Mouse (Mus musculus): ENCODE results near the gene Cdca7. TPM values are rescaled to one million over a fixed set of nuclear protein-coding genes. Genes with fewer than 3 reads are reported as not detected.

The Cdca7 gene
- total RNA-seq, 2 experiments from 2014 or later = 22.9 to 25.7 TPM

GRCm38 (mm10) chr2:72479818-72480217 lies 3.9 kb downstream of the Cdca7 start:
- DNase-seq (ENCODE audit: low spot score in 2 of 2) = no peak

- DNase-seq (ENCODE audit: low spot score in 2 of 2) = no peak
Observed at GRCm38 (mm10) chr2:72491650-72492049, 15.7 kb downstream of the Cdca7 start.

DNA sequence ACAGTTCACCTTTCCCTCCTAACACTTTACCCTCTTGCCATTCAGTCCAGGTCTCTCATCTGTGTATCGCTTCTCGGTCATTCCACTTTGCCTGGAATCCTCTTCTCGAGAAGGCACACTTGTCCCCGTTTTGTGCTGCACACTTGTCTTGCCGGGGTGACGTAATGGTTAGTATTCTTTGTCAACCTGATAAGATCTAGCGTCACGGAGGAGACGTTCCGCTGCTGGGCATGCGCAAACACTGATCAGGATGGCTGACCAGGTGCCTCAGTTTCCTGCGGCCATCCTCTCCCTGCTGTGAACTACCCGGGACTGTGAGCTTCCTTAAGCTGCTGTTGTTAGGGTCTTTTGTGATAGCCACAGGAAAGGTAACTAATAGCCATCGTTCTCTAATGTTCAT lies 17.1 kb downstream of the Cdca7 start:
- no peak for DNase-seq (ENCODE audit: low spot score in 2 of 2)

- DNase-seq (ENCODE audit: low spot score in 2 of 2) = no peak
Observed at GRCm38 (mm10) chr2:72499074-72499721, 23.2 kb downstream of the Cdca7 start.

DNA sequence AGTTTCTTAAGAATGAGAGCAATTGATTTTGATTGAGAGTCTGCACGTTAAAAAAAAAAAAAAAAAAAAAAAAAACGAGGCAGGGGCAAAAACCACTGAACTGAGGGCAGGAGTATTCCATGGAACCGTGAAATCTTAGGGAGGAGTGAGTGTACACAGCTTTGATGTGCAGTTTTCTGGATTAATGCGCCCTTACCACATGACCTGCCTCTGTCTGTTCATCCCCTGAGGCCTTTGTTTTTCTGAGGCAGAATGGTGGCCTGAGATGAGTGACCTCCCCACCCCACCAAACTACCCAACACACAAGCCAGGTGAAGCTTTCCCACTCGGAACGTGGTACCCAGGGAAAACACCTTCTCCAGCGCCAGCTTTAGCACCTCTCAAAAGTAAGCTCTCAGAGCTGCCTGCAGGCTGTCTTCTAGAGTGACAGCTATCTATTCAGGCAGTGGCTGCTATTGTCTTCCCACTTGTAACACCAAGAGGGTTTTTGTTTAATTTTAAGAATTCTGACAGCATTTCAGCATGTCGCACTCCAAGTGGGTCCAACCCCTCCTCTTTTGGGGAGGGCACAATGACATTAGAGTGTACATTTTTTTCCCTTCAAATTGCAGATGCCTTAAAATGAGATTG lies 23.9 kb downstream of the Cdca7 start:
- no peak for DNase-seq (ENCODE audit: low spot score in 2 of 2)

DNA sequence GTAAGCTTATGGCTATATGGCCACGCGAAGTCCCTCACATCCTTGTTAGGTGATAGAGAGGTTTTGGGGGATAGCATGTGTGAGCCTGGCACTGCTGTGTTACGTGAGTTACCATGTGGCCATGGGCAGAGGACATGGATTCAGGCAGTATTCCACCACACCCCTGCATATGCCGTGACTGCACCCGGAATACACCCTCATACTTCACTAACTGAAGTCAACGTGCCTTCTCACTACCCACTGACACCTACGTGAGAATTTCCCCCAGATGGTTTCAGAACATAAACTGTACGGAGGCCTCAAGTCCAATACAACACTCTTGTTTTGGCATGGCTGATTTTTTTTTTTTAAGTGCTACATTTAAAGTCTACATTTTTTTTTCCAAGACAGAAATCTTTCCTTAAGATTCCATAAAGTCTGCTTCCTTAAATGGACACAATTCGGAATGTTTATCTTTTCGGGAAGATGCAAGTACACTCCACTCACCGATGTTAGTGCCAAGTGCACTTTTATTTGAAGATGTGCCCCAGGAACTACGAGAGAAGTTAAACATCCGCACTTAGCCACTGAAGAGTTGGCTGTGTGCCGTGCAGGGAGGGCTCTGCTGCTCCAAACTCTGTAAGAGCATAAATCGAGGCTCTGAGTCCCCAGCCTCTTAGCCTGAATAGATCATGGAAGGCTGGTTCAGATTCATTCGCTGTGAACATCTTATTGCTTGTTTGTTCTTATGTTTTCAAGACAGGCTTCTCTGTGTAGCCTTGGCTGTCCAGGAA lies 26.3 kb downstream of the Cdca7 start:
- DNase-seq (ENCODE audit: low spot score in 2 of 2) = no peak

DNA sequence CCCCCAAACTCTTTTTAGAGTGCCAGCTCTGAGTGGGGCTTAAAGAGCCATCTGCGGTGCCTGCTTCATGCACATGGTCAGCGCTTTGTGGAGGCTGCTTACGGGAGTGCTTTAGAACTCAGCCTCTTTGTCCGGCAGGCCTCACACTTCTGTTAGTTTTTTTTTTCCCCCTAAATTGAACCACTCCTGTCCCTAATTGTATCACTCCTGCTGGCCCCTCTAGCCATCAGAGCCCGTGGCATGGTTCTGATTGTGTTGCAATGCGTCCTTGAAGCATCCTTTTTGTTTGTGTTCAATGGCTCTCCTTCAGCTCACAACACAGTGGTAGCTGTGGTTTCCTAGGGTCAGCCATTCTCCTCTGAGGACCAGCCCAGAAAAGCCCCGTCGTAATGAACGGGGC lies 27.7 kb downstream of the Cdca7 start:
- no peak for DNase-seq (ENCODE audit: low spot score in 2 of 2)

DNA sequence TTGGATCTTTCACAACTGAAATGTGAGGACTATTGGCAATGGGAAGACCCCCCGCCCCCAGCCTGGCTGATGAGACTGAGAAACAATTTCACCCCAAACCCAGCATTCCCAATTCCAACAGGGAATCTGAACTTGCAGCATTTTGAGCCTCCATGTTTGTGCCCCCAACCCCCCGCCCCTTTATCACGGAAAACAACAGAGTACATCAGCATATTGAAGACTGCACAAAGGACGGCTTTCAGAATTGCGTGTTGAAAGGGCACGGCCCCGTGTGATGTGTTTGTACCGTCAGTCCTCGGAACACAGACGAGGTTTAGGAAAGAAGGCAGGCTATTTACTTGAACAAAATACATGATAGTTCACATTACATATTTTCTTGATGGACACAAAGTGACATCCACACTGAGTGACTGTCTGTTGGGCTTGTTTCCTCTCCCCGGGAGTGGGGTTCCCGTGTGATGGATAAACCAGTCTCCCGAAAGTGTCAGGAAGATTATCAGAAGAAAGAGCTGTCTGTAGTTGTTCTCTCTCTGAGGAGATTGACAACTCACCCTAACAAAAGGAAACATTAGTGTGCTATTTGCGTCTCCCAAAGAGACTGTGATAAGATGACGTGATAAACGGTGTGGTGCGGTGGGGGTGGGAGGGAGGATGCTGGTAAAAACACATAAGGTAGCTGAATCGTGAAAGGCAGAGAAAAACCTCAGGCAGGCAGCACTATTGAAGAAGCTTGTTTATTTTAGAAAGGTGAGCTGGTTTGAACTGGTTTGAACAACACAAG lies 32.1 kb downstream of the Cdca7 start:
- no peak for DNase-seq (ENCODE audit: low spot score in 2 of 2)

DNA sequence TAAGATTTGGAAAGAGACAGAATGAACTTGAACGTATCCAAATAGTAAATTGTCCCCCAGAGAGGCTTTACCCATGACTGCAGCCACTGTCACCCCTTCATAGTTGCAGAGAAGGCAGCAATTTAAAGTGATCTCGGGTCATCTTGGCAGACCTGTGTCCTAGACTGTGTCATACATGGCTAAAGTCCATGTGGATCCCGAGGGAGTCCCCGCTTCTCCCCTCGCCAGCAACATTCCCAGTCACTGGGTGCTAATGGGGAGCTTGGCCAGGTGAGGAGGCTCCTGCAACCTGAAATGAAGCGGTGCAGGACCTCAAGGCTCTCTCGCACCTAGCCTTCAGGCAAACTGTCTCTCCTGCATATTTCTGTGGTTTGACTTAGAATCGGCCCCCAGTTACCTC lies 32.9 kb downstream of the Cdca7 start:
- no peak for DNase-seq (ENCODE audit: low spot score in 2 of 2)

- DNase-seq (ENCODE audit: low spot score in 2 of 2) = no peak
Observed at GRCm38 (mm10) chr2:72515526-72515925, 39.6 kb downstream of the Cdca7 start.

DNA sequence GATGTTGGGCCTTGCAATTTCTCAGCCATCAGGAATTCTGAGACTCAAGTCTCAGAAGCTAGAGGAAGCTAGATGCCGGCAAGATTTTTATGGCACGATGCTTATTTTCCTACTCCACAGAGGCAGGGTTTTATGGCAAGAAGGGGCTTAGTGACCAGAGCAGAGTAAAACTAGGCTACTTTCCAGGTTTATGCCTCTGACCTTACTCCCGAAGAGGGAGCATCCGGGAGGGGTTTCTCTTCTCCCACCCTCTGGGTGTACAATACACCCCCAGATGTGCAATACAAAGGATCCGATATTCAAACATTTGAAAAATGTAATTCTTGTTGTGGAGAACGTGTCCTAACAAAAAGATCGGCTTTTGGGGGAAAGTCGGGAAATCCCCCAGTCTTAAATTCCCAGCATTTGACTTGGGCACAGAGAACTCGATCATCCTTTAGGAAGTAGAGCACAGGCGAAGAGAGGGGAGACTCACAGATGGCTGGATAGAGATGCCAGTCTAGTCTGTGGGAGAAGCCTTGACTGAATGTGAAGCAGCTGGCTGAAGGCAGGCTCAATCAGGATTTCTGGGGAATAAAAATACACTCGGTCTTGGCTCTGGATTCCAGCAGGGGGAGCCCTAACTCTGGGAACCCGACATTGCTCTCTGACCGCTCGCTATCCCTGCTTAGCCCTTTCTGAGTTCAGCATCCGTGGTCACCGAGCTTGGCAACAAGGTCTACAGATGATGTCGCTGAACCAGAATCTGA lies 40.2 kb downstream of the Cdca7 start:
- DNase-seq (ENCODE audit: low spot score in 2 of 2) = peak; percentile 44 to 57

- DNase-seq (ENCODE audit: low spot score in 2 of 2) = no peak
Observed at GRCm38 (mm10) chr2:72516720-72517089, 40.7 kb downstream of the Cdca7 start.

DNA sequence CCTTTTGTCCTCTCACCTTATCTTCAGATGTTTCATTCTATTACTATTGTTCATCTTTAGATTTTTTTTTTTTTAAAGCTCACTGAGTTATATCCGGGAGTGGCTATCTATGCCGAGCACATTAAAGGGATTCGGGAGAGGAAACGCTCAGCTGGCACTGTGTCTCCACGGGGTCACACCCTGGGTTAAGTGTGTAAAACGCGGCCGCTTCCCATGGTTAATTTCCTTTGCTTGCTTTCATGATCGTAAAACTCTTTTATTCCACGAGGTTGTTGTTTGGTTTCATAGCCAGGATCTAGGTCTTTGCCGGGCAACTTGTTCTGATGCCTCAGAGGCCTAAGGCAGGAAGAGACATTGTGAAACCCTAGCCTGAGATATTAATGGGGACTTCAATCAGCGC lies 48.1 kb downstream of the Cdca7 start:
- DNase-seq (ENCODE audit: low spot score in 2 of 2) = no peak

DNA sequence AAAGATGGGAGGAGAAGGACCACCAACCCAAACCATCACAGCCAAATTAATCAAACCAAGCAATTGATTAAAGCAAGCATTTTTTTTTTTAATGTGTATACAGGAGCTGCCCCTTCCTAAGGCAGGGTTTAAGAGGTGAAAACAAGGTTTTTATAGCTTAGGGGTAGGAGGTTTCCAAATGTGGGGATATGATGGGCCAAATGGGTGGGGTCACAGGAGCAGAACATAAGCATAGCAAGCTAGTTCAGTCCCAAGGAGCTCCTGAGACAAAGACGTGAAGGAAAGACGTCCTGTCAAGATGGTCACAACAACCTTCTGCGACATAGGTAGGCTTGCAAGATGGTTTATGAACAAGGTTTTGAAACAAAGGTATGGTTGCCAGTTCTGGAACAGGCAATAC lies 49.6 kb downstream of the Cdca7 start:
- no peak for DNase-seq (ENCODE audit: low spot score in 2 of 2)

DNA sequence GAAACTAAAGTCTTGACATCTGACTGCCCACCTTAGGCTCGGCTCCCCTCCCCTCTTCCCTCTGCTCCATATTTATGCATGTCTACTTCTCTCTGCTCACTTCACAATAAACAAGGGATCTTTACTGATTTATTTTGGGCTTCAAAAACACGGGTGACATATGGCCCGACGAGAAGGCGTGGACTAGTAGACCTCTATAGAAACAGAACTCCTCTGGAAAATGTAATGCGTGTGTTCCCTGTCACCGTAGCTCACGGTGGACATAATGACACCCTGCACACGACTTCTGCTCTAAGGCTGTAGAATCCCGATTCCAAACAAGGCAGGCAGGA lies 53.0 kb downstream of the Cdca7 start:
- no peak for DNase-seq (ENCODE audit: low spot score in 2 of 2)

GRCm38 (mm10) chr2:72529358-72530319 lies 53.7 kb downstream of the Cdca7 start:
- DNase-seq (ENCODE audit: low spot score in 2 of 2) = no peak

- no peak for DNase-seq (ENCODE audit: low spot score in 2 of 2)
Observed at GRCm38 (mm10) chr2:72535889-72536288, 59.9 kb downstream of the Cdca7 start.

Data from adrenal gland, postnatal 4 days (tissue).